Mouse (Mus musculus) cerebellum, adult 9-10 months (tissue): ENCODE data around the gene Fbxw4.

Source experiments
- DNase-seq: peaks from one replicate; pipeline ENCODE4 v3.0.0; 2022

The Fbxw4 gene

GRCm38 (mm10) chr19:45535214-45535735, 124.8 kb downstream of the Fbxw4 start:
- no peak for DNase-seq

- no peak for DNase-seq
Observed at GRCm38 (mm10) chr19:45533617-45534016, 126.5 kb downstream of the Fbxw4 start.

DNA sequence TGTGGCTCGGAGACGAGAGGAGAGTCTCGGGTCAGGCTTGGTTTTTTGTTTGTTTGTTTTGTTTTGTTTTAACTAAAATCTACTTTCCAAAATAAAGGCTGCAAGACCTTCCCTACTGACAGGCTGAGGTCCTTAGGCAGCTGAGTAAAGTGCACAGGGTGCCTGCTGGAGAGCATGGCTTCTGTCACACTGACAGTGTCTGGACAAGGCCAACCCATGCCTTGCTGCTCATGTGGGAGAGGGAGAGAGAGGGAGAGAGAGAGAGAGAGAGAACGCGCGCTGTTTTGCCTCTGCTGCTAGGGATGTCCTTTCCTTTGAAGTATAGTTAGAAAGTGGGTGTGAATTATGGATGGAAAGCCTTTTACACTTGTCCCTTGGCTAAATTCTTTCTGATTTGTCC, 128.6 kb downstream of the Fbxw4 start:
- DNase-seq = no peak

DNA sequence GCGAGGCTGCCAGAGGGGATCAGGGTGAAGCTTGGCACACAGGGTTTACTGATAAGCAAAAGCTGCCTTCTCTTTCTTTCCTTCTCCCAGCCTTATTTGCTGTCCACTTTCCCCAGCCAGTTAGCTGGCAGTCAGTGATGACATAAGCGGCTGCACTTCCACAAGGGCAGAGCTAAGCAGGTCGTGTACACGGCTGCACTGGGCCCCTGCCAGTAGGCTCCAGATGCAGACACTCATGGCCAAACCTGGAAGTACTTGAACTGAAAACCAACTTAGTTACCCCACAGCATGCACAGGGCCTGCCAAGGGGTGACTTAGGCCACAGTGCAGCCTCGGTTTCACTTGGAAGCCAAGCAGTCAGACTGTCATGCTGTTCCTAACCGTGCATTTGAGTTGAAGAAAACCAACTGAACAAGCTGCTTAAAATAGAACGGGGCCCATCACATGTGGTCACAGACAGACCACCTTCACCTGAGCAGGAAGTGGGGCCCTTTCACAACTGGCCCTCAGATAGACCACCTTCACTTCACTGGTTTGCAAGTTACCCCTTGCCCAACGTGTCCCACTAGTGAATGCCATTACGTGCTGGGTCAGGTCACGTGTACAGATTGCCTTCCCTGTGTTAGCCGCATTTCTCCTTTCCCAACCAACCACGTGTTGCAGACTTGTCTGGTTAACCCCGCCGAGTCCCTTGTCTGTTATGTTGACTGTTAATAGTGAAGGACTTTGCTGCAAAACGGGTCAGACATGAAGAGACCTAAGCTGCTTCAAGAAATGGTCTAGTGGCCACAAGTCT, 129.7 kb downstream of the Fbxw4 start:
- DNase-seq = no peak

- DNase-seq = no peak
Observed at GRCm38 (mm10) chr19:45529294-45529693, 130.8 kb downstream of the Fbxw4 start.
